Comparison of ENCODE assay signal across 1 mouse cellular context in genomic region chr10:81139529-81139846, GRCm38 (mm10).
TF ChIP-seq lines count a peak whose summit lies in the region.

No protein-coding gene starts in this region.

TF ChIP-seq in CH12.LX, 34 proteins besides CTCF, POLR2A, EP300 and RAD21:
- TF ChIP-seq NRF1 (IDR thresholded peaks at IDR 0.05; ENCODE audit: low read depth, low read length) (no peak), SIN3A (IDR thresholded peaks at IDR 0.05; ENCODE audit: low read length) (0 out of 2 replicates have a peak, but pooled peaks have one; percentile 18)
